Mouse (Mus musculus) lung, postnatal 14 days (tissue): ENCODE results near the gene Epn1.

Experiments
- DNase-seq: peaks from one replicate; pipeline ENCODE4 v3.0.0; 2021

The Epn1 gene

GRCm38 (mm10) chr7:5080010-5080751, at the start of gene Epn1:
Gene Epn1, plus strand, starts transcription at chr7:5080235.
- peak; percentile 97 for DNase-seq

- no peak for DNase-seq
Measured at GRCm38 (mm10) chr7:5030554-5031275, 49.3 kb upstream of the Epn1 start.

- DNase-seq: no peak
Measured at GRCm38 (mm10) chr7:5031496-5031895, 48.5 kb upstream of the Epn1 start.

- no peak for DNase-seq
Measured at GRCm38 (mm10) chr7:5033818-5034217, 46.2 kb upstream of the Epn1 start, which contains the start of gene 4632433K11Rik. Gene 4632433K11Rik, plus strand, starts transcription at chr7:5034118.

GRCm38 (mm10) chr7:5035628-5036027, 44.4 kb upstream of the Epn1 start:
- DNase-seq: no peak

- DNase-seq: no peak
Measured at GRCm38 (mm10) chr7:5036136-5036535, 43.9 kb upstream of the Epn1 start.

GRCm38 (mm10) chr7:5037026-5037425, 43.0 kb upstream of the Epn1 start:
- DNase-seq: no peak

- DNase-seq: no peak
Measured at GRCm38 (mm10) chr7:5037467-5037866, 42.6 kb upstream of the Epn1 start.

GRCm38 (mm10) chr7:5038109-5038732, 41.8 kb upstream of the Epn1 start, which contains the start of gene Zfp784:
Gene Zfp784, minus strand, starts transcription at chr7:5038446.
- DNase-seq: peak; percentile 92

GRCm38 (mm10) chr7:5038940-5039339, 41.1 kb upstream of the Epn1 start:
- no peak for DNase-seq

- no peak for DNase-seq
Measured at GRCm38 (mm10) chr7:5044981-5045380, 35.1 kb upstream of the Epn1 start.

- no peak for DNase-seq
Measured at GRCm38 (mm10) chr7:5046112-5046511, 33.9 kb upstream of the Epn1 start.

GRCm38 (mm10) chr7:5047313-5047712, 32.7 kb upstream of the Epn1 start:
- peak; percentile 53 for DNase-seq

GRCm38 (mm10) chr7:5051193-5052192, 28.5 kb upstream of the Epn1 start, which contains the start of gene Zfp580:
Gene Zfp580, plus strand, starts transcription at chr7:5051538.
- DNase-seq: peak; percentile 79

GRCm38 (mm10) chr7:5052438-5052837, 27.6 kb upstream of the Epn1 start:
- DNase-seq: no peak

- DNase-seq: no peak
Measured at GRCm38 (mm10) chr7:5052931-5053343, 27.1 kb upstream of the Epn1 start.

GRCm38 (mm10) chr7:5053456-5054179, 26.4 kb upstream of the Epn1 start:
- no peak for DNase-seq

GRCm38 (mm10) chr7:5056651-5057263, 23.3 kb upstream of the Epn1 start:
- no peak for DNase-seq

- no peak for DNase-seq
Measured at GRCm38 (mm10) chr7:5057381-5057780, 22.7 kb upstream of the Epn1 start.

- DNase-seq: no peak
Measured at GRCm38 (mm10) chr7:5057804-5058203, 22.2 kb upstream of the Epn1 start.

GRCm38 (mm10) chr7:5058631-5059030, 21.4 kb upstream of the Epn1 start:
- DNase-seq: no peak
